Mouse (Mus musculus) midbrain, embryonic 14.5 days (tissue): ENCODE measurements around the gene Lrch1. TPM values are rescaled to one million over a fixed set of nuclear protein-coding genes. Genes with fewer than 3 reads are reported as not detected.

Experiments used
- ATAC-seq: fragments of 200-750 bp; cut with Nextera tagmentation; 2 replicates; pipeline ENCODE4 v1.8.0; 2017; ENCODE audit warnings: moderate number of reproducible peaks, moderate library complexity; ENCODE audit not compliant: low FRiP score, low TSS enrichment
- DNase-seq: peaks from one replicate; pipeline ENCODE4 v3.0.0-alpha.2; 2015
- H3K27ac ChIP-seq: fragments of 300-500 bp; sonication (generic); replicated peaks from 2 replicates; pipeline ENCODE4 v1.5.1; 2014; ENCODE audit warnings: mild to moderate bottlenecking, low read depth, low read length, moderate library complexity
- H3K27me3 ChIP-seq: fragments of 300-500 bp; sonication (generic); 2 replicates; pipeline ENCODE4 v1.6.1; 2014; ENCODE audit warnings: low read length, control low read depth, mixed read lengths; ENCODE audit not compliant: control insufficient read depth, insufficient read depth
- H3K36me3 ChIP-seq: fragments of 300-500 bp; sonication (generic); 2 replicates; pipeline ENCODE4 v1.6.1; 2014; ENCODE audit warnings: low read length, control low read depth; ENCODE audit not compliant: control insufficient read depth, insufficient read depth
- H3K4me1 ChIP-seq: fragments of 300-500 bp; sonication (generic); 2 replicates; pipeline ENCODE4 v1.6.1; 2014; ENCODE audit warnings: mild to moderate bottlenecking, antibody characterized with exemption, low read length, control low read depth; ENCODE audit not compliant: control insufficient read depth, insufficient read depth
- H3K4me2 ChIP-seq: fragments of 300-500 bp; sonication (generic); 2 replicates; pipeline ENCODE4 v1.6.1; 2014; ENCODE audit warnings: mild to moderate bottlenecking, low read length, moderate library complexity
- H3K4me3 ChIP-seq: fragments of 300-500 bp; sonication (generic); replicated peaks from 2 replicates; pipeline ENCODE4 v1.5.1; 2014; ENCODE audit warnings: low read depth, low read length
- H3K9ac ChIP-seq: fragments of 300-500 bp; sonication (generic); replicated peaks from 2 replicates; pipeline ENCODE4 v1.6.1; 2014; ENCODE audit warnings: mild to moderate bottlenecking, low read length, moderate library complexity
- H3K9me3 ChIP-seq: fragments of 300-500 bp; sonication (generic); 2 replicates; pipeline ENCODE4 v1.6.1; 2016; ENCODE audit warnings: low read length, control low read depth, mixed read lengths; ENCODE audit not compliant: control insufficient read depth
- WGBS: fragments of 180-500 bp; shearing (Covaris S2); extraction: QIAGEN DNeasy Blood & Tissue Kit; methylation state at CpG from one replicate; pipeline ENCODE4 v1.1.7; 2014; 5-methylcytosine and 5-hydroxymethylcytosine counted together
- polyA plus RNA-seq: library from polyadenylated mRNA; unstranded; fragments of >200 nt; fragmentation: Nextera tagmentation; extraction: Ambion mirVana; gene quantifications from 2 replicates; pipeline ENCODE4 v1.2.1, GENCODE M21; 2014

The Lrch1 gene
- polyA plus RNA-seq, 1 experiment from 2014 or later = 19.4 TPM

GRCm38 (mm10) chr14:74919132-74919531 lies 28.5 kb downstream of the Lrch1 start:
- H3K9me3 ChIP-seq = no peaks in the 10 kb centered on the region
- ATAC-seq = no peak
- H3K27ac ChIP-seq = no peak overlapping the region
- H3K4me2 ChIP-seq = no peak overlapping the region
- H3K4me3 ChIP-seq = no peak overlapping the region
- peaks cover 14% of the 10 kb centered on the region; the same call in 1 of the 2 replicates for H3K4me1 ChIP-seq
- H3K36me3 ChIP-seq = no peaks in the 10 kb centered on the region
- no peak overlapping the region for H3K9ac ChIP-seq
- no peak for DNase-seq
- WGBS = 86% methylated on average over 7 of the region's 7 CpGs
- no peaks in the 10 kb centered on the region for H3K27me3 ChIP-seq

- Histone ChIP-seq H3K36me3 (no peaks in the 10 kb centered on the region), H3K27me3 (no peaks in the 10 kb centered on the region), H3K4me1 (peaks cover 14% of the 10 kb centered on the region; the same call in 1 of the 2 replicates), H3K9me3 (no peaks in the 10 kb centered on the region), H3K9ac (no peak overlapping the region), H3K27ac (no peak overlapping the region), H3K4me2 (no peak overlapping the region), H3K4me3 (no peak overlapping the region)
- DNase-seq = no peak
- no peak for ATAC-seq
- WGBS = 88% methylated on average over 5 of the region's 5 CpGs
Measured at GRCm38 (mm10) chr14:74918521-74919103, 29.1 kb downstream of the Lrch1 start.

GRCm38 (mm10) chr14:74917504-74918124 lies 30.1 kb downstream of the Lrch1 start:
- Histone ChIP-seq H3K9me3 (no peaks in the 10 kb centered on the region), H3K9ac (no peak overlapping the region), H3K36me3 (no peaks in the 10 kb centered on the region), H3K27me3 (no peaks in the 10 kb centered on the region), H3K27ac (no peak overlapping the region), H3K4me3 (no peak overlapping the region), H3K4me1 (peaks cover 14% of the 10 kb centered on the region; the same call in 1 of the 2 replicates), H3K4me2 (no peak overlapping the region)
- 91% methylated on average over 5 of the region's 5 CpGs for WGBS
- no peak for ATAC-seq
- no peak for DNase-seq

GRCm38 (mm10) chr14:74916691-74917090 lies 31.0 kb downstream of the Lrch1 start:
- no peaks in the 10 kb centered on the region for H3K27me3 ChIP-seq
- no peak overlapping the region for H3K27ac ChIP-seq
- ATAC-seq (no peak), DNase-seq (no peak)
- no peak overlapping the region for H3K4me2 ChIP-seq
- peaks cover 14% of the 10 kb centered on the region; the same call in 1 of the 2 replicates for H3K4me1 ChIP-seq
- no peak overlapping the region for H3K9ac ChIP-seq
- H3K4me3 ChIP-seq = no peak overlapping the region
- H3K36me3 ChIP-seq = no peaks in the 10 kb centered on the region
- H3K9me3 ChIP-seq = no peaks in the 10 kb centered on the region
- WGBS = 93% methylated on average over 4 of the region's 4 CpGs

- Histone ChIP-seq H3K4me2 (no peak overlapping the region), H3K9me3 (no peaks in the 10 kb centered on the region), H3K36me3 (no peaks in the 10 kb centered on the region), H3K27me3 (no peaks in the 10 kb centered on the region), H3K4me1 (peaks cover 14% of the 10 kb centered on the region; the same call in 1 of the 2 replicates), H3K27ac (no peak overlapping the region), H3K4me3 (no peak overlapping the region), H3K9ac (no peak overlapping the region)
- WGBS = 45% methylated on average over 8 of the region's 8 CpGs
- no peak for DNase-seq
- no peak; the same call in 1 of the 2 replicates for ATAC-seq
Measured at GRCm38 (mm10) chr14:74916075-74916474, 31.6 kb downstream of the Lrch1 start.

DNA sequence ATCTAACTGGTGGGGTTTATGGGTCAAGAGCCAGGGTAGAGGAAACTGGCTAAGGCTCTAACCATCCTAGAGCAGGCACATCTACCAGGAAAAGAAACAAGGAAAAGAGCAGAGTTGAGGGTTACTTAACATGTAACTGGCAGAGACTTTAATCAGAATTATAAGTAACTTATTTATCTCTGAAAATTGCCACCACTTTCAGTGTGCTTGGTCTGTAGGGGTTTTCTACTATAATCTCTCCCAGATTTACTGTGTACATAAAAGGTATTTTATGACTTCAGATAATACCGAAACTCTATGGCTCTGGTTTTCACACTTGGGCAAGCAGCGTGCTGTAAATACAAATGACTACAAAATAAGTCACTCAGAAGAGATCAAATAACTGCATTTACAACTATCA lies 32.0 kb downstream of the Lrch1 start:
- Histone ChIP-seq H3K4me1 (peaks cover 14% of the 10 kb centered on the region; the same call in 1 of the 2 replicates), H3K27me3 (no peaks in the 10 kb centered on the region), H3K27ac (no peak overlapping the region; the same call in 1 of the 2 replicates), H3K4me2 (no peak overlapping the region), H3K36me3 (no peaks in the 10 kb centered on the region), H3K9me3 (no peaks in the 10 kb centered on the region), H3K9ac (no peak overlapping the region), H3K4me3 (no peak overlapping the region)
- ATAC-seq (no peak), DNase-seq (no peak)
- WGBS = 67% methylated on average over 2 of the region's 2 CpGs

- Histone ChIP-seq H3K27ac (no peak overlapping the region; the same call in 1 of the 2 replicates), H3K4me1 (peaks cover 14% of the 10 kb centered on the region; the same call in 1 of the 2 replicates), H3K9ac (no peak overlapping the region), H3K9me3 (no peaks in the 10 kb centered on the region), H3K4me2 (no peak overlapping the region), H3K36me3 (no peaks in the 10 kb centered on the region), H3K27me3 (no peaks in the 10 kb centered on the region), H3K4me3 (no peak overlapping the region)
- no peak for ATAC-seq
- WGBS = 76% methylated on average over 9 of the region's 9 CpGs
- DNase-seq = no peak
Measured at GRCm38 (mm10) chr14:74915025-74915424, 32.7 kb downstream of the Lrch1 start.

- Histone ChIP-seq H3K9ac (no peak overlapping the region), H3K4me3 (no peak overlapping the region), H3K36me3 (no peaks in the 10 kb centered on the region), H3K27ac (no peak overlapping the region), H3K9me3 (no peaks in the 10 kb centered on the region), H3K4me1 (peaks cover 14% of the 10 kb centered on the region; the same call in 1 of the 2 replicates), H3K4me2 (no peak overlapping the region), H3K27me3 (no peaks in the 10 kb centered on the region)
- ATAC-seq (no peak), DNase-seq (no peak)
- WGBS = 88% methylated on average over 20 of the region's 20 CpGs
Measured at GRCm38 (mm10) chr14:74913381-74914230, 34.1 kb downstream of the Lrch1 start.
